Mouse (Mus musculus) bone marrow macrophage, adult 2 months (primary cell): Measurements from ENCODE around the gene Rsph10b.

Experiments
- CTCF ChIP-seq: IDR thresholded peaks from 2 replicates; pipeline ENCODE4 v1.5.1; 2012; ENCODE audit warnings: low read depth, mild to moderate bottlenecking, low read length, moderate library complexity
- POLR2A ChIP-seq: IDR thresholded peaks from 2 replicates; pipeline ENCODE4 v1.6.1; 2012; ENCODE audit warnings: mild to moderate bottlenecking, low read depth, low read length, borderline replicate concordance

DNA sequence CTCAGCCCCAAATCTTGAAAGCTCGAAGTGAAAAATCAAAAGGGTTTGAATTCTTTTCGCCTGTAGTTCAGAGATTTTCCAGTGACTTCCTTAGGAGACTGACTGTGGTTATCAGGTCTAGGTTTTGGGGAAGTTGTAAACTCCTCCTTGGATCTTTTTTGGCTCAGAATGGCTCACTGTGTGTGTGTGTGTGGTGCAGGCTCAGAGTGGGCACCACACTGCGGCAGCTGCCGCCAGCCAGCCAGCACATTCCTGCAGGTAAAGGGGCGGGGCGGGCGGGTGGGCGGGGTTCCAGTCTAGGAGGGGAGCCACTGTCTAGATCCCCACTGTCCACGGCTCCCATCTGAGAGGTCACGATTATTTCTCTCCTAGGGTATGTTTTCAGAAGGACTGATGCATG, 8.8 kb downstream of the Rsph10b start:
- TF ChIP-seq CTCF (no peak), POLR2A (no peak)
